Mouse (Mus musculus) inflammation-experienced regulatory T-cells, adult 6 months (primary cell): Measurements from ENCODE around the gene Sprr2i. TPM values are rescaled to one million over a fixed set of nuclear protein-coding genes. Genes with fewer than 3 reads are reported as not detected.

Experiments
- ATAC-seq: one replicate; pipeline ENCODE4 v1.8.0; 2017
- polyA plus RNA-seq, 3 experiments: library from polyadenylated mRNA; unstranded; fragments of 100-300 nt; shearing (Covaris generic); gene quantifications; one replicate each; pipeline ENCODE4 v1.2.1; 2017

Gene Sprr2i
- not detected for polyA plus RNA-seq

GRCm38 (mm10) chr3:92407691-92408090, at the start of gene Sprr2i:
Gene Sprr2i (plus strand): TSS chr3:92407991.
- ATAC-seq = no peak

GRCm38 (mm10) chr3:92361619-92362018, 46.2 kb upstream of the Sprr2i start:
- ATAC-seq = no peak

DNA sequence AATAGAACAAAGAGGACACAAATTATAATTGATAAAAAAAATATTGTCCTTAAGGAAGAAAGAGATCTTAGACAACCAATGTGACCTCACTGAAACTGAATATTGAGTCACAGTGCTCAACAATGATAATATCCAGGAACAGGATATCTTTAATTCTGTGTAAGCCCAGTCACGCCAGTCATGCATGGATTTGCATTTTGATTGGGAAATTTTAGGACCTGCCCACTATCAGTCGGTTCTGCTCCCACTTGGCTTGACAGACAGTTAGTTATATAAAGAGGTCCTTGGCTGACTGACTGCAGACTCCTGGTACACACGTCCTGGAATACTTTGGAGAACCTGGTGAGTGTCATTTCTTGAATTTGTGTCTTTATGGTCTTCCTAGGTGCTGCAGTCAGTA, 42.9 kb upstream of the Sprr2i start, which contains the start of gene Sprr2f:
Gene Sprr2f, plus strand, starts transcription at position 301 of the 400 bp plus-strand sequence.
- no peak for ATAC-seq

- no peak for ATAC-seq
Observed at GRCm38 (mm10) chr3:92373613-92374012, 34.2 kb upstream of the Sprr2i start.

DNA sequence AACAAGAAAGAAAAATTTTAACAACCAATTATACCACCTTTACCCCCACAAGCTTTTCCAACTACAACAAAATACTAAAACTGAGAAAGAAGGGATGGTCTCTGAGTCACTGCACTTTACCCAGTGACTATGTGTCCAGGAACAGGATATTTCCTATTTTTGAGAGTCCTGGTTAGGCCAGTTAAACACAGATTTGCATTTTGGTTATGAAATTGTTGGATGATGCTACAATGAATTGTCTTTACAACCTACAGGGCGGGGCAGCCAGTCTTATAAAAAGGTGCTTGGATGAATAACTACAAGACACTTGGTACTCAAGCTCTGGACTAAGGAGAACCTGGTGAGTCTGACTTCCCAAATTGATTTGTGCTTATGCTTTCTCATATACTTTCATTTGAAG, 22.4 kb upstream of the Sprr2i start, which contains the start of gene Sprr2h:
Gene Sprr2h, plus strand, starts transcription at position 301 of the 400 bp plus-strand sequence.
- no peak for ATAC-seq

- ATAC-seq = no peak
Observed at GRCm38 (mm10) chr3:92394301-92394700, 13.5 kb upstream of the Sprr2i start.

DNA sequence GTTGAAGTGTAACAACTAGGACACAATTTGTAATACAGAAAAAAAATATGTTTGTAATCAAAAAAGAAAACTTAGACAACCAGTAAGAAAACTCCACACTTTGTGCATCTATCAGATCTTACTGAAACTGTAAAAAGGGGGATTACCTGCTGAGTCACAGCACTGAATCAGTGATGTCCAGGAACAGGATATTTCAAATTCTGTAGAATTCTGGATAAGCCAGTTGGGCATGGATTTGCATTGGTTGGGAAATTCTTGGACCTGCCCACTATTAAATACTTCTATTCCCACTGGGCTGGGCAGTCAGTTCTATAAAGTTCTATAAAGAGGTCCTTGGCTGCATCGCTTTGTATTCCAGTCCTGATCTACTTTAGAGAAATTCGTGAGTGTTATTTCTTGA, 10.0 kb downstream of the Sprr2i start, which contains the start of gene Sprr2j-ps:
Gene Sprr2j-ps, plus strand, starts transcription at position 301 of the 400 bp plus-strand sequence.
- ATAC-seq = no peak

GRCm38 (mm10) chr3:92429323-92429722, 21.5 kb downstream of the Sprr2i start, which contains the start of gene Gm9774:
Gene Gm9774 (minus strand): TSS chr3:92429423.
- ATAC-seq = no peak

- ATAC-seq = no peak
Observed at GRCm38 (mm10) chr3:92432282-92432681, 24.5 kb downstream of the Sprr2i start, which contains the start of gene Sprr2k. Gene Sprr2k (plus strand): TSS chr3:92432582.

DNA sequence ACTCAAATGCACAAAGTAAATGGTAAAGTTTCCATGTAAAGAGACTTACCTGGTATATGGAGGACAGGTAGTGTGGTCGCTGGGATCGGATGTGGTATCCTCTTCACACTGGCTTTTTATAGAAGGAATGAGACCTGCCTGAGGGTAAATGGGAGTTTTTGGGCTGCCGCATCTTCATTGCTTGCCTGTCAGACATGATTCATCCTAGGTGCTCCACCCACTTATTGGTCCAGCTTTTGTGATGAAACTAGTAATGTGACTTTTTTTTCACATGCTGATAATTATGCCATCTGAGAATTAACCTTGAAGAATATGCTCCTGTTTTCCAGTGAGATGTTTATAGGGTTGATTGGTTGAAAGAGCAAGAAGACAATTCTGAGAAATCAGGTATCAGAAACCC, 30.9 kb downstream of the Sprr2i start, which contains the start of gene Sprr1b:
Gene Sprr1b, minus strand, starts transcription at position 101 of the 400 bp plus-strand sequence.
- no peak for ATAC-seq

- ATAC-seq = no peak
Observed at GRCm38 (mm10) chr3:92440177-92440576, 32.4 kb downstream of the Sprr2i start.

DNA sequence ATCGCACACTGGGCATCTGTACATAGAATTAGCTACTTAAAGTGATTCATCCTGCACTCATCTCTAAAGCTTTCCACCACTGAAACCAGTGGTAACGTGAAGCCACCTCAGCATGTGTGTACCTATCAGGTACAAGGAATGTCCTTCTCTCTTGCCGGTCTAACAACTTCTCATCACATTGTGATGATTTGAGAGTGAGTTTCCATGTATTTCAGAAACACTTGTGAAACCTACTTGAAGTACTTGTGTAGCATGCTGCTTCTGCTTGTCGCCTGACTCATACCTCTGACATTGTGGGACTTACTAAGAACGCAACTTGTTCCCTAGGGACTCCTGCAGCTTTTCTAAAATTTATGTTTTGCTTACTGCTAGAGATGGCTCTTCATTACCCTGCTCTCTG, 47.4 kb downstream of the Sprr2i start:
- ATAC-seq = no peak

- no peak for ATAC-seq
Observed at GRCm38 (mm10) chr3:92458620-92459019, 50.8 kb downstream of the Sprr2i start, which contains the start of gene Sprr3. Gene Sprr3 (minus strand): TSS chr3:92458720.

Other genes with a start within 250 kb of the Sprr2i start
- gene Sprr2a1, start 192.2 kb upstream of the Sprr2i start, polyA plus RNA-seq = under 1 TPM in 1 of 3 experiments, not detected in 2; 0.15 TPM
- gene Sprr2a2, start 192.1 kb upstream of the Sprr2i start, polyA plus RNA-seq = not detected
- not detected for gene Sprr2a3, start 122.6 kb upstream of the Sprr2i start, polyA plus RNA-seq
- not detected for gene Sprr2b, start 91.4 kb upstream of the Sprr2i start, polyA plus RNA-seq
- not detected for gene Sprr2d, start 68.9 kb upstream of the Sprr2i start, polyA plus RNA-seq
- not detected for gene Sprr2e, start 55.8 kb upstream of the Sprr2i start, polyA plus RNA-seq
- gene Sprr2f, start 42.8 kb upstream of the Sprr2i start, polyA plus RNA-seq = not detected
- not detected for gene Sprr2h, start 22.3 kb upstream of the Sprr2i start, polyA plus RNA-seq
- not detected for gene Sprr2j-ps, start 10.1 kb downstream of the Sprr2i start, polyA plus RNA-seq
- 10 to 100 TPM in 1 of 3 experiments, 1 to 10 TPM in 2; 4.2 to 11.0 (median 7.7) TPM for gene Gm9774, start 21.4 kb downstream of the Sprr2i start, polyA plus RNA-seq
- not detected for gene Sprr2k, start 24.6 kb downstream of the Sprr2i start, polyA plus RNA-seq
- gene Sprr1b, start 30.8 kb downstream of the Sprr2i start, polyA plus RNA-seq = not detected
- gene Sprr3, start 50.7 kb downstream of the Sprr2i start, polyA plus RNA-seq = not detected
- gene Sprr1a, start 77.9 kb downstream of the Sprr2i start, polyA plus RNA-seq = not detected
- not detected for gene Sprr4, start 92.5 kb downstream of the Sprr2i start, polyA plus RNA-seq
- gene 2310046K23Rik, start 126.5 kb downstream of the Sprr2i start, polyA plus RNA-seq = not detected
- not detected for gene Ivl, start 165.7 kb downstream of the Sprr2i start, polyA plus RNA-seq
- gene Smcp, start 181.0 kb downstream of the Sprr2i start, polyA plus RNA-seq = not detected
- not detected for gene 2210017I01Rik, start 199.5 kb downstream of the Sprr2i start, polyA plus RNA-seq
- not detected for gene Lce6a, start 213.7 kb downstream of the Sprr2i start, polyA plus RNA-seq
- gene Lce1a1, start 240.3 kb downstream of the Sprr2i start, polyA plus RNA-seq = not detected
- gene Lce1b, start 248.9 kb downstream of the Sprr2i start, polyA plus RNA-seq = not detected